Mouse (Mus musculus) embryonic fibroblast, embryonic 13.5 days (primary cell): ENCODE results near the gene Snai1.

Source experiments
- CTCF ChIP-seq: IDR thresholded peaks from 2 replicates; pipeline ENCODE4 v1.5.1; 2011; ENCODE audit warnings: mild to moderate bottlenecking, control low read depth, low read length, moderate library complexity, borderline replicate concordance; ENCODE audit not compliant: insufficient read depth
- POLR2A ChIP-seq: IDR thresholded peaks from 2 replicates; pipeline ENCODE4 v1.6.1; 2011; ENCODE audit warnings: low read depth, mild to moderate bottlenecking, control low read depth, low read length, moderate library complexity

DNA sequence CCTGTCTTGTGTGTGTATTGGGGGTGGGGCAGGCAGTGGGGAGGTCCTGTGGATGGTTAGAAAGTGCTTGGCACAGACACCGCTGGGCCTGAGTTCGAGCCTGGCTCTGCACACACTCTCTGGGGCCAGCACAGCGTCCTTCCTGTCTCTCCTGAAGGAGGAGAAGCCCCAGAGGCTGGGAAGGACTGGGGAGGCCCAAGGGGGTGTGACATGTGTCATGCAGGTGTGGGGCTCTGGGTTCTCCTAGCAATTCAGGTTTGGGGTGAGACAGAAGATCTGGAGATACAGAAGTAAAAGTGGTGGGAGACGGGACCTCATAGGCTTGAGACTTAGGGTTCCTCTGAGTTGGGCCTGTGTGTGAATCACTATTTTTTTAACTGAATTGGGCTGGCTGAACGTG lies 25.0 kb downstream of the Snai1 start:
- TF ChIP-seq CTCF (no peak), POLR2A (no peak)
